Mouse (Mus musculus): ENCODE results near the gene Patj.

The Patj gene

GRCm38 (mm10) chr4:98508471-98509271 lies 113.1 kb downstream of the Patj start:
- DNase-seq (ENCODE audit: low read depth, low spot score) = no peak

- no peak for DNase-seq (ENCODE audit: low read depth, low spot score)
These were observed 114.4 kb downstream of the Patj start for GRCm38 (mm10) chr4:98509939-98510338.

- no peak for DNase-seq (ENCODE audit: low read depth, low spot score)
These were observed 115.7 kb downstream of the Patj start for GRCm38 (mm10) chr4:98511296-98511695.

GRCm38 (mm10) chr4:98511964-98512743 lies 116.6 kb downstream of the Patj start:
- no peak for DNase-seq (ENCODE audit: low read depth, low spot score)

GRCm38 (mm10) chr4:98520492-98520891 lies 124.9 kb downstream of the Patj start:
- DNase-seq (ENCODE audit: low read depth, low spot score) = no peak

DNA sequence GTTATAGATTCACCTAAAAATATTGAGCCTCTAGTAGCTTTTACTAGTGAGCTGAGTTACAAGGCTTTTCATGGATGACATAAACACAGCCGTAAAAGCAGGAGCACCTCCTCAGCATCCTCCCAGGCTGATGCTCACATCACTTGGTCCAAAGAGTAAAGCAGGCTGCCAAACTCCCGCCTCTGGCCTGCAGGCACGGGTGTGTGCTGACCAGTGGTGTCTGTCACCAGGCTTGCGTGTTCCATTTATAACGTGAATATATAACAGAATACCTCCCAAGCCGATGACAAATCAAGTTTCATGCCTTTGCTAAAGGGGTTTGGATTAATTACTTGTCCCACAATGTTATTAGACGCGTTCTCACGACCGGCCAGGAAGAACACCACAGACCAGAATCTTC lies 128.9 kb downstream of the Patj start:
- no peak for DNase-seq (ENCODE audit: low read depth, low spot score)

DNA sequence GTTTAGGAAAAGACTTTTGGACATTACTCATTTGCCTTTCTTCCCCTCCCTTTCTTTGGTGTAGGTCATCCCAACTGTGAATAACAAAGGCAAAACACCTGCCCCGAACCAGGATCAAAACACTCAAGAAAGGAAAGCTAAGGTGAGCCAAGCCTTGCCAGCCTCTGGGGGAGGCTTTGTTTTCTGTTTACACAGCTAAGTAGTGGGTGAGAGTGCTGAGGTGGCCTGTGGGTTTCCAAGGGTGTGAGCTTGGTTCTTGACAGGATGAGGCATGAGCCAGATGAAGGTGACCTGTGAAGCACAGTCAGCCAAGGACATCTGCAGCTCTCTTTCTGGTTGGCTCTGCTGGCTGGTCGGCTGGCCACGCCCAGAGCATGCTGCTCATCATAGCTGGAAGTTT lies 139.9 kb downstream of the Patj start:
- DNase-seq (ENCODE audit: low read depth, low spot score) = no peak

DNA sequence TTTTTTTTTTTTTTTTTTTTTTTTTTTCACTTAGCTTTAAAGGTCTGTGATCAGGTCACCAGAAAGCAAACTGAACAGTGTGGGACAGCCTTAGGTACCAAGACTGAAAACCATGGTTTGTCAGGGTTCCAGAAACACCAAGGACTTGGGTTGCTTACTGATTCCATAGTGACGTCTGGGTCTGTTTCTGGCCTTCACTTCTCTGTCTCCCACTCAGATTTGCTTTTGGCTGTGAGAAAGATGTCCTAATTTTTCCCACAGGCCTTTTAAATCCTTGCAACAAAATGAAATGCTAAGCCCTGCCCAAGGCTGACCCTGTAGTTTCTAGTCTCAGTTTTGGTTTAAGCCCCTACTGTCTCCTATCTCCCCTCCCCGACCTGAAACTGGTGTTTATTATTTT lies 146.0 kb downstream of the Patj start:
- no peak for DNase-seq (ENCODE audit: low read depth, low spot score)

DNA sequence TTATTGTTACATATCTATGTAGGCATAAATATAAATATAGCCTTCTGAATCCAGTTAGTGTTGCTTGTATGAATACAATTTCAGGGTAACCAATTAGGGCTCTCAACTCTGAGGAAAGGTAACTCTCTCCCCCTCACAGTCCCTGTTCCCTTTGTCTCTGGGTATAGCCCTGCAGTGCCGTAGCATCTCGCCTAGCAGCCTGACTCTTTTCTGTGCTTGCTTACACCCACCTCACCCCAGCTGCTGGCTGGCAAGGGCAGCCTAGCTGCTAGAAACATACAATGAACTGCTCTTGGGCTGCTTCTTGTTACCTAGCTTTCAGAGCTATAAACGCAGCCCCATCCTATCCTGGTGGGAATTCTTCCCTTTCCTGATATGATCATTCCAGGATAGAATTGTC lies 147.4 kb downstream of the Patj start:
- no peak for DNase-seq (ENCODE audit: low read depth, low spot score)

DNA sequence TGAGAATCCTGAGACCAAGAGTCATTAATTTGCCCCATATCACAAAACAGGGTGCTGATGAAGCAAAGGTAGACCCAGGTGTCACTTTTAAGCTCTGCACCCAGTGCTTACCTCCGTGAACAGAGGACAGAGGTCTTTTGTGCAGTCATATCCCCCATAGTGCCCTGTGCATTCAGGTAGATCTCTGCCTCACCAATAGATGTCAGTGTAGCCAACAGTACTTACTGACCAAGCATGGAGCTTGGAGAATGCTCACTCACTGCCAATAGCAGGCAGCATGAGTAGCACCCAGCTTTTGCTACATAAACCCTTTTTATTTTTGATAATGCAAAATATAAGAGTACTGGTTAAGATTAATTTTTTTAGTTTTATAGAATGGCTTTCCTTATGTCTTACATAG lies 149.8 kb downstream of the Patj start:
- peak; percentile 39 for DNase-seq (ENCODE audit: low read depth, low spot score)

DNA sequence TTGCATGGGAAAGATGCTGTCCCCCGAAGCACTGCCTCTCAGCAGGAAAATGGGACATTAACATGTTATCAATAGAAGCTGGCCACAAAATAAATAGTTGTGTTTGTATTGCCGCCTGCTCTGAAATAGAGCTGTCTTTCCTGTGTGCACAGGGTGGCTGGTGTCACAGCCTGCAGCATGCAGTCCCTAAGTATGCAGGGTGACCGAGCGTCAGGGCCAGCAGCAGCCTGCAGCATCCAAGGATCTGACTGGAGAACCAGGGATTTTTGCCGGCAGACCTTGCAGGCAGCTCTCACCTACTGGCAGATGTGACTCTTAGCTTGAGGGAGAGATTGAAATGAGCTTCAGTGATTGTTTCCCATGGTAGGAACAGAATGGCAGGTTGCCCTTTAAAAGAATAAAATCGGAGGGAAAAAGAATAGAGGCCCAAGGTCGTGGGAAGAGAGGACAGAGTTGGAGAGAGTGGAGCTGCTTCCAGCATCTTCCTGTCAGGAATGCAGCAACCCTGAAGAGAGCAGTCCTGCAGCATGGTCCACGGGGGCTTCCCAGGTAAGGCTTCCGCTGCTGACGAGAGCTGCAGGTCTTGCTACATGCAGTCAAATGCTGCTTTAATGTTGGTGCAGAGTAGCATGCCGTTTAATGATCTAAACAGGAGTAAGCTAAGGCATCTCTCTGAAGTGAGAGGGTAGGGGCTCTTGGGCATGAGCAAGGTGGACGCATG lies 151.0 kb downstream of the Patj start:
- no peak for DNase-seq (ENCODE audit: low read depth, low spot score)

GRCm38 (mm10) chr4:98549491-98549890 lies 153.9 kb downstream of the Patj start:
- no peak for DNase-seq (ENCODE audit: low read depth, low spot score)

- no peak for DNase-seq (ENCODE audit: low read depth, low spot score)
These were observed 154.5 kb downstream of the Patj start for GRCm38 (mm10) chr4:98550116-98550515.

GRCm38 (mm10) chr4:98555666-98556065 lies 160.1 kb downstream of the Patj start:
- no peak for DNase-seq (ENCODE audit: low read depth, low spot score)

- no peak for DNase-seq (ENCODE audit: low read depth, low spot score)
These were observed 160.9 kb downstream of the Patj start for GRCm38 (mm10) chr4:98556449-98556848.

- DNase-seq (ENCODE audit: low read depth, low spot score) = no peak
These were observed 161.6 kb downstream of the Patj start for GRCm38 (mm10) chr4:98557192-98557591.

DNA sequence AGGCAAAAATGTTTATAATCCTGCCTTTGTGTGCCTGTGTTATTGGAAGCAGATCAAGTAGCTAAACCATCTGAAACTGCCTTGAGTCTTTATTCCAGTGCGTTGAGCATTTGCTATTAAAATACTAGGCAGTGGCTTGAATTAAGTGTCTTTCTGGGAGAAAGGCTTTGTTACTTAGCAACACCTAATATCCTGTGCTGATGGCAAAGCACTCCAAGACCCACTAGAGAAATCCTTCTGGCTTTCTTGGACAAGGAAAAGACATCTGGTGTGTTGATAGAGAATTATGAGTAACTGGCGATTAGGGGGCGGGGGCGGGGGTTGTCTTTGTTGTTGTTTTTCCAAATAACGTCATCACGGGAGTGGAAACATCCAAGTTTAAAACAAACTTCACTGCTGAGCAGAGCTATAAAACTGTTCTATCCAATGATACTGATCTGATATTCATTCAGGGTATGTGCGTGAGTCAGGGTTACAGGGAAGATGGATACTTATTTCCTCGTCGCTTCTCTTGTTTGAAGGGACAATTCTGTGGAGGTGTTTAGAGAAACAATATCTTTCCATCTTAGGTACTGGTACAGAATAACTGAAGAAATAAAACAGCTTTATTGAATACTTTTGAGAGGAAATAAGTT lies 164.7 kb downstream of the Patj start:
- DNase-seq (ENCODE audit: low read depth, low spot score) = no peak

GRCm38 (mm10) chr4:98563082-98563481 lies 167.5 kb downstream of the Patj start:
- no peak for DNase-seq (ENCODE audit: low read depth, low spot score)

GRCm38 (mm10) chr4:98563506-98564195 lies 168.1 kb downstream of the Patj start:
- no peak for DNase-seq (ENCODE audit: low read depth, low spot score)

- no peak for DNase-seq (ENCODE audit: low read depth, low spot score)
These were observed 168.7 kb downstream of the Patj start for GRCm38 (mm10) chr4:98564196-98564865.

DNA sequence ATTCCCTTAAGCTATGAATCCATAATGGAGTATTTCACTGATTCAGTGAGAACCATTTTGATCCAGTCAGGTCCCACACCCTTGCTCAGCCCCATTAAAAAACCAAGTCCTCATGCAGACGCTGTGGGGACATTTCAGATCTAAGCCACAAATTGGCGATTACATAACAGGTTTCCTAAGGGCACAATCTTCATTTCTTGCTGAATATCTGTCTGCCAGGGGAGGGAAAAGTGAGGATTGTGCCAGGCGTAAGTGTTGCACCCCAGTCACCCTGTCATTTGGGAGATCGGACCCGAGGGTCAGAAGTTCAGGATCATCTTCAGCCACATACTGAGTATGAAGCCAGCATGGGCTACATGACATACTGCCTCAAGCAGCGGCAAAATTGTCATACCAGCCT lies 171.2 kb downstream of the Patj start:
- DNase-seq (ENCODE audit: low read depth, low spot score) = no peak
